Mouse (Mus musculus) bone marrow macrophage, adult 2 months (primary cell): ENCODE data around the gene Nodal. TPM values are rescaled to one million over a fixed set of nuclear protein-coding genes. Genes with fewer than 3 reads are reported as not detected.

Experiments
- H3K27ac ChIP-seq: 2 replicates; pipeline ENCODE4 v1.5.1; 2012; ENCODE audit warnings: low read depth, low read length; ENCODE audit not compliant: insufficient read depth
- H3K4me1 ChIP-seq: 2 replicates; pipeline ENCODE4 v1.6.1; 2012; ENCODE audit warnings: low read length; ENCODE audit not compliant: control insufficient read depth, insufficient read depth
- H3K4me3 ChIP-seq: 2 replicates; pipeline ENCODE4 v1.5.1; 2012; ENCODE audit warnings: mild to moderate bottlenecking, low read length, moderate library complexity; ENCODE audit not compliant: insufficient read depth
- CTCF ChIP-seq: IDR thresholded peaks from 2 replicates; pipeline ENCODE4 v1.5.1; 2012; ENCODE audit warnings: low read depth, mild to moderate bottlenecking, low read length, moderate library complexity
- POLR2A ChIP-seq: IDR thresholded peaks from 2 replicates; pipeline ENCODE4 v1.6.1; 2012; ENCODE audit warnings: mild to moderate bottlenecking, low read depth, low read length, borderline replicate concordance
- polyA plus RNA-seq: library from polyadenylated mRNA; stranded (reverse); fragments of >200 nt; gene quantifications from 2 replicates; pipeline ENCODE4 v1.2.4, GENCODE M21; 2012; ENCODE audit not compliant: missing spikeins, insufficient read depth, insufficient read length

Gene Nodal
- not detected in 2 replicates for polyA plus RNA-seq

GRCm38 (mm10) chr10:61417672-61418071 is at the start of gene Nodal:
TSS of gene Nodal (plus strand) at chr10:61417972.
- H3K4me3 ChIP-seq: peak within 1 kb of the TSS; percentile 46
- H3K27ac ChIP-seq: no peak within 1 kb of the TSS
- H3K4me1 ChIP-seq: peaks cover 4% of the 10 kb centered on the region
- no peak for TF ChIP-seq CTCF
- no peak for TF ChIP-seq POLR2A

DNA sequence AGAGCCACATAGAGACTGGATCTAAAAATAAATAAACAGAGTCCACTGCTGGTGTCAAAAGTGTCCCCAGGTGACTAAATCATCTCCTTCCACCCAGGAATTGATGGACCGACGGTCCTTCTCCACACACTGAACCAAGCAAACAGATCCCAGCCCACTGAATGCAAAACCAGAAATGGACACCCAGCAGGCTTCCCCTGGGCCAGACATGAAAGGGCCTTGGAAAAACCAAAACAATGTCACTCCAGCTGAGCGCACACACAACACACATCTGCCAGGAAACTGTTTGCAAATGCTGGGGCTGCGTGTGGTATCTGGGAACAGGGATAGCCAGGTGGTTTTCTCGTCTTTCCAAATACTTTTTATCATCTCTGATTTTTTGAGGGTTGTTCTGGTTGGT is 48.0 kb upstream of the Nodal start:
- Histone ChIP-seq H3K4me1 (peaks cover 38% of the 10 kb centered on the region), H3K27ac (no peak overlapping the region), H3K4me3 (no peak overlapping the region)
- no peak for TF ChIP-seq CTCF
- no peak for TF ChIP-seq POLR2A

- no peak overlapping the region for H3K4me3 ChIP-seq
- TF ChIP-seq CTCF: no peak
- TF ChIP-seq POLR2A: no peak
- H3K4me1 ChIP-seq: peaks cover 42% of the 10 kb centered on the region
- no peak overlapping the region for H3K27ac ChIP-seq
Observed at GRCm38 (mm10) chr10:61370273-61370979, 47.3 kb upstream of the Nodal start.

DNA sequence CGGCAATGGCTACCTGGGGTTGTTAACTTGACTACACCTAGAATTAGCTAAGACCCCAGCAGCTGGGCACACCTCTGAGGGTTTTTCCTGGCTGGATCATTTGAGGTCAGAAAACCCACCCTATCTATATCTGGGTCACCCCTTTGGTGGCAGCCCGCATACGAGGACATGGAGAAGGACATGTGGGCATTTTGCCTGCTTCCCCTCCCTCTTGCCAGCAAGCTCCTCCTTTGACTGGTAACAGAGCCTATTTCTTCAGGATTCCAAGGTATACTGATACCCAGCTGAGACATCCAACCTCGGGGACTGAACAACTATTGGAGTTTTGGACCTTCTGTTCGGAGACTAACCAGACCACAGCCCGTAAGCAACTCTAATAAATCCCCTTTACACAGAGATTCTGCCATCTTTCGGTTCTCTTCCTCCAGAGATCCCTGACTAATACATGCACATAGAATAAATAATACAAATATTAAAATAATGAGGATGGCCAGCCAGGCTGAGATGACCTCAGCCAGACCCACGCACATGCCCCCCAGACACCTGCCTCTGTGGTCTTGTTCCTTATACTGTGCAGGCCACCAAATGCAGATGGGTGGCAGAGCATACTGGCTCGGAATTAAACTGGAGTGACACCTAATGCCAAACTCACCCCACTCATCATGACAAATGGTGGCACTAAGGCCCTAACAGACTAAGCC is 45.7 kb upstream of the Nodal start:
- Histone ChIP-seq H3K4me1 (peaks cover 33% of the 10 kb centered on the region), H3K27ac (no peak overlapping the region), H3K4me3 (no peak overlapping the region)
- TF ChIP-seq CTCF (no peak), POLR2A (no peak)

DNA sequence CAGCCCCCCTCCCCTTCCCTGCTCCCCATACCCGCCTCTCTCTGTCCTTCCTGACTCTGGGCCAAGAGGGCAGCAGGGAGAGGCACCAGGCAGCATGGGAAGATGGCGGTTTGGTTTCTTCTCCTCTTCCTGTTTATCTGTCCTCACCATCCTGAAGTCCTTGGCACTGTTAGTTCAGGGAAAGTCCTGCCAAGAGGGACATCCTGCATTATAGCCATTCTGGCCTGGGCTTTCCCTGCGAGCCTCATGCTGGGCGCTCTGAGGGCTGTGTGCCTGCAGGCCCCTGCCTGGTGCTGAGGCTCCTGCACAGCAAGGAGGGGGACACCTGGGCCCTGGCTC is 45.2 kb upstream of the Nodal start:
- Histone ChIP-seq H3K4me3 (no peak overlapping the region), H3K4me1 (peaks cover 33% of the 10 kb centered on the region), H3K27ac (no peak overlapping the region)
- TF ChIP-seq POLR2A (no peak), CTCF (no peak)

- TF ChIP-seq CTCF (no peak), POLR2A (no peak)
- peaks cover 33% of the 10 kb centered on the region for H3K4me1 ChIP-seq
- peak overlapping the region; percentile 24 for H3K4me3 ChIP-seq
- H3K27ac ChIP-seq: peak overlapping the region; percentile 72
Observed at GRCm38 (mm10) chr10:61374076-61374475, 43.7 kb upstream of the Nodal start.

- peaks cover 33% of the 10 kb centered on the region for H3K4me1 ChIP-seq
- H3K4me3 ChIP-seq: no peak overlapping the region
- peak overlapping the region; percentile 72 for H3K27ac ChIP-seq
- TF ChIP-seq POLR2A: no peak
- TF ChIP-seq CTCF: no peak
Observed at GRCm38 (mm10) chr10:61374771-61375481, 42.8 kb upstream of the Nodal start.

- Histone ChIP-seq H3K27ac (no peak overlapping the region), H3K4me1 (peaks cover 32% of the 10 kb centered on the region), H3K4me3 (no peak overlapping the region)
- TF ChIP-seq CTCF (no peak), POLR2A (no peak)
Observed at GRCm38 (mm10) chr10:61378050-61378449, 39.7 kb upstream of the Nodal start.

GRCm38 (mm10) chr10:61378698-61379097 is 39.1 kb upstream of the Nodal start:
- H3K4me1 ChIP-seq: peaks cover 28% of the 10 kb centered on the region
- H3K27ac ChIP-seq: no peak overlapping the region
- no peak overlapping the region for H3K4me3 ChIP-seq
- no peak for TF ChIP-seq CTCF
- TF ChIP-seq POLR2A: no peak
